Mouse (Mus musculus) left cerebral cortex, adult 2 months (tissue): ENCODE measurements at regions not wholly inside any gene's neighbourhood (a gene's known extent, or its start where the extent isn't known, plus 50 kb on each side); places are given as distances from the start of the nearest gene placed in this dataset.

ENCODE experiments used
- DNase-seq, 2 experiments: peaks; one replicate each; pipeline ENCODE4 v3.0.0; 2021 to 2022; ENCODE audit warnings: low spot score in 2 of 2, mixed read lengths in 1 of 2; ENCODE audit errors: extremely low spot score in 1 of 2
- H3K27ac ChIP-seq: fragments of 200-600 bp; 2 replicates; pipeline ENCODE4 v1.8.1; 2022
- H3K4me3 ChIP-seq: fragments of 200-600 bp; 2 replicates; pipeline ENCODE4 v1.8.1; 2022
- CTCF ChIP-seq: fragments of 200-600 bp; IDR thresholded peaks from 2 replicates; pipeline ENCODE4 v1.8.1; 2022; ENCODE audit warnings: antibody characterized with exemption, mild to moderate bottlenecking, moderate library complexity
- intact Hi-C: fragments of 180-260 bp; cut with DNase I; formaldehyde crosslinking; loops from one replicate; pipeline ENCODE4 v1.15.1; 2025

DNA sequence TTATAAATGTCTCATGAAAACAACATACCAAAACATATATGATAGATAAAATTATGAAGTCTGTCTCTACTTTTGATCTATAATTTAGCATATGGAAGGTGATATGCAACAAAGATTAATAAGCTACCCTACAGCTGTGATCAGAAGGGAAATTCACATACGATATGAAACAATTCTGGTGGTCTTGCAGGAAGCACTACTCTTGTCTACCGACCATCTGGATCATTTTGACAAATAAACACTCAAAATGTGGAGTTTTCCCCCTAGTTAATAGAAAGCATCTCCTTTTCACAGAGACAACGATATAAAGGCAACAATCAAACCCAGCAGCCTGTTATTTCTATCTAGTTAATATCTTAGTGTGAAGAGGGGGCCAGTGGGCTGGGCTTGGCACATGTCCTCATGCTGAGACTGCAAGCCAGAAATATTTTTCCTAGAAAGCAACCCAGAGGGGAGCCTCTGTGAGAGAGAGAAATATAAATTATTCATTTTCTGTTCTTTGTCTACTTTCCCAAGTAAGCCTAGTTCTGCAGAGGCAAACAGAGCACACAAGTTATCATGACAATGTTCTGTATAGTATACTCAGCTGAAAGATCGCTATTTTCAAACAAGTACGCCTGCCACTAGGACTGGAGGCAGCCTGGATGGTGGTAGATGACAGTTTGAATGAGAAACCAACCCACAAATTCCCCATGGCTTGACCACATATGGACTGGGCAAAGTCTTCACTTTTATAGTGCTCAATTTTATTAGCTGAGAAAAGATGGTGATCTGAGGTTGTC, 344.4 kb upstream of the Kif18a start:
- H3K4me3 ChIP-seq: no peak overlapping the region
- intact Hi-C loops: no loop called here
- no peak overlapping the region for H3K27ac ChIP-seq
- no peak for TF ChIP-seq CTCF
- no peak for DNase-seq

DNA sequence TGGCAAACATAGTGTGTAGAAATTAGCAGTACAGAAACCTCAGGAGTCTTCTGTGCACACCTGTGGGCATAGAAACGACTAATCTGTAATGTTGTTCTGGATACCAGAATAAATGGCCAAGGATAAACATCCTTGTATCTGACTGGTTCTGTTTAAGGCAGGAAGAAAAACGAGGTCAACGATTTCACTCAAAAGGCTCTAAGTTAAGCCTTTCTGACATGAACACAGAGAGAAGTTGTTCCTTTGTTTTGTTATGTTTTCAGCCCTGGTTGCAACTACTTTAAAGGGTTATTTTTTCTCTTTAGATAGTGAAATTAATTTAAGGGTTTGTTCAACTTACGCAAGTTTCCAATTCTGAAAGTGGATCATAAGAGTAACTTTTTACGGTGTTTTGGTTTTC, 299.6 kb upstream of the Kif18a start:
- no peak for TF ChIP-seq CTCF
- H3K27ac ChIP-seq: no peak overlapping the region
- no peak for DNase-seq
- intact Hi-C loops: no loop called here
- H3K4me3 ChIP-seq: no peak overlapping the region

DNA sequence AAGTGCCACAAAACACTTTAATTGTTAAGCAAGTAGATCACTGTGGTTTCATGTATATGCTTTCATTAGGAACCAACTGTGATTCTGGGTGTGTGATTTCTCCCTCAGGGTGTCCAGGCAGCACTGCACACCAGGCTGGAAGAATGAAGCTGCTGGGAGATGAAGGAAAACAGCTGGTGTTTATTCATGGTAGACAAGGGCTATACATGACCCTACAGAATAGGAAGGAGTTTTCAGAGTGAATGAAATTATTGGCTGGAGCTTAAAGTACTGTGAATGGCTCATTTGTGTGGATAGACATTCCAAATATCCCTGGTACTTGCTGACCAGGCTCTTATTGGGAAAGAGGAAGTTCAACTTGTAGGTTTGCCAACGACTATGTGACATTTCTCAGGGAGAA, 264.3 kb upstream of the Kif18a start:
- no peak overlapping the region for H3K27ac ChIP-seq
- H3K4me3 ChIP-seq: no peak overlapping the region
- DNase-seq: no peak
- intact Hi-C loops: no loop called here
- no peak for TF ChIP-seq CTCF

DNA sequence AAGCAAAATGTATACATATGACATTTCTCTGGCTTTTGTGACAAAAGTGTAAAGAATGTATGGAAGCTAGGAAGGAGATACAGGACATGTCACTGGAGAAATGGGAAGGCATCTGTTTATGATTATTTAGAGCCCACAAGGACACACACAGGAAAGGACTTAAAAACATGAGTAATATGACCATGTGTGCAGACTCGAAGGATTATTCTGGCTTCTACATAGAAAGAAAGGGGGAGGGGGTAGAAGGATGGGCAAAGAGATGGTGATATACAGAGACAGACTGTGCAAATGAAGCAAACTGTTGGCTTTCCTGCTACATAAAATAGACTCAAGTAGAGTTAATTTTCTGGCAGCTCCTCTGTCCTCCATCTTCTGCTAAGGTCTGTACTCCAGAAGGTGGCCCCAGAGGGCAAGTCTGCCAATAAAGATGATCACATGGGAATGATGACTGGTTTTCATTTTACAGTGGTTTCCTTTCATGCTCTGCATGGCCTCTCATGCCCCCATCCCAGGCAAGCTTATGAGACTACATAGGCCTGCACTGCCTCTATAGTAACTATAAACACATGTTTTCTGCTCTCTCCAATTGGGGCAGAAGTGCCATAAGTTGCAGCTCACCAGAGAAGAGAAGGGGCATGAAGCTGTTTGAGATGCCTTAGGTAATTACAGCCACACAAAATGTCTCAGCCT, 263.4 kb upstream of the Kif18a start:
- TF ChIP-seq CTCF: no peak
- intact Hi-C loops: no loop called here
- DNase-seq: no peak
- Histone ChIP-seq H3K4me3 (no peak overlapping the region), H3K27ac (no peak overlapping the region)

DNA sequence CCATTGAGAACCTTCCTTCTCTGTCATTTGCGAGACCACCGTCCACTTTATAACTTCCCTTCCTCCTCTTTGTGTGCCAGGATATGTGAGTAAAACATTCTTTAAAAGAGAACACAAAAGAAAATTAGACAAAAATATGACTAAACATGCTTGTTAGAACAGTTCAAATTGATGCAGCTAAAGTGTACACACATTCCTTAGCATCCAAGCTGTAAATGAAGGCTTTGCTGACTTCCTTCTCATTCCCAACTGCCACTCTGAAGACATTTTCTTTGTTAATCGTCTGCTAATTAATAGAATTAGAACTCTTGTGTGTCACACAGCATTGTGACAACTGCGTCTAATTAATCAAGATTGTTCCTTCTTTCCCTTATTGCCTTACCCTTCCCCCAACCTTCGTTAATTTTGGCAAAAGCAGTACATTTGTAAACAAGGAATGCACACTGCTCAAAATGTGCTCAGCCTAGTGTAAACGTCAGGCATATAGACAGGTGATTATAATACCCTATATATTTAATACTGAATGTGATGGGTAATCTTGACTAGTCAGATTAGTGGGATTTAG, 242.3 kb upstream of the Kif18a start:
- intact Hi-C loops: no loop called here
- Histone ChIP-seq H3K4me3 (no peak overlapping the region), H3K27ac (no peak overlapping the region)
- no peak for DNase-seq
- no peak for TF ChIP-seq CTCF
